Mouse (Mus musculus) central nervous system, embryonic 14 days (tissue): ENCODE results near the gene Ncbp2. TPM values are rescaled to one million over a fixed set of nuclear protein-coding genes. Genes with fewer than 3 reads are reported as not detected.

Source experiments
- polyA plus RNA-seq: library from polyadenylated mRNA; depleted of rRNA; stranded (reverse); fragments of >200 nt; gene quantifications from 2 replicates; pipeline ENCODE4 v1.2.3, GENCODE M21; 2012; rRNA removed

The Ncbp2 gene
- 215 and 271 TPM in 2 replicates for polyA plus RNA-seq

DNA sequence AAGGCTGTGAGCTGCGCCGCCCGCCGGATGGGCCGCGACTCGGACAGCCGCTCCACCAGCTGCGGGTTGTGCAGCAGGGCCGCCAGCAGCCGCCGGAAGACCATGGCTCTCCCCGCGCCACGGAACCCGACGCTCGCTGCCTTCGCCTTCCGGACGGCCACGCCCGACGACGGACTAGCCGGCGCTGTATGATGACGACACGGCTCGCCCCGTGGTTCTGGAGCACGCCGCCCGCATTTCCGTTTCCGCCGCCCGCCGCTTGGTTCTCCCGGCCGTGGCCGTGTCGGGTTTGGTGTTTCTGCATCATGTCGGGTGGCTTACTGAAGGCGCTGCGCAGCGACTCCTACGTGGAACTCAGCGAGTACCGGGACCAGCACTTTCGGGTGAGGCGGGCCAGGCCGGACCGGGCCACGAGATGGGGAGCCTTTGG is at the start of gene Ncbp2, which contains the start of gene 0610012G03Rik:
TSS of gene Ncbp2 (plus strand) at position 169 of the 430 bp plus-strand sequence.
TSS of gene 0610012G03Rik (minus strand) at position 150 of the 430 bp plus-strand sequence.

DNA sequence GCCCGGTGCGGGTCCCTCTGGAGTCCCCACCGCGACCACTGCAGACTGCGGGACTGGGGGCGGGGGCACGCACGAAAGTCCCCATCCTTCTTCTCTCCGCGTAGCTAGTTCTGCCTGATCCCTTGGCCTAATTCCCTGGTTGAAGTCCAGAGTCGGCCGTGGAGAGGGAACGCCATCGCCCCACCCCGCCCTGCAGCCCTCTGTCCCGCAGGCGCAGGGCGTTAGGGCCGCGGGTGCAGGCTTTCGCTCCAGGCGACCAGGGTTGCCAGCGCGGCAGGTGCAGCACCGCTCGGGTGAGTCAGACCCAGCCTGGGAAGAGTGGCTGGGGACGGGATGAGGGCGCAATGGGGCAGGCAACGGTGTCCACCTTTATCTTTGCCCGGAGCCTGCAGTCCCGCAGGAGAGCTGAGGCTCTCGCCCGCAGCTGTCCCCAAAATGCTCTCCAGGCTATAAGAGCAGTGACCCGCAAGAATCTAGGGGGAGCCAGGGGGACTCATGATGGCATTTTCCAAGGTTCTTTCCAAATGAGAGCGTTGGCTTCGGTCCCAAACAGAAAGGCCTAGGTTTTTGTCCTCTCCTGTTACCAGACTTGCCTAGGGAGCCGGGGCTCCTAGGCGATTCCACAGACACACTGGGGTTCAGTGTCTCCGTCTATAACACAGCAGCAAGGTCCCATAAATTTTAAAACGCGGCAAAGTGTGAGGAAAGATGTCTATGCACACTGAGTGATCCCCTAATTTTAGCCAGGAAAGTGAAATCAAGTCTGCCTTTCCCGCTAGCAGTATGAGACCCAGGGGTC is 14.4 kb upstream of the Ncbp2 start, which contains the start of gene Pigz:
TSS of gene Pigz (plus strand) at position 101 of the 799 bp plus-strand sequence.

DNA sequence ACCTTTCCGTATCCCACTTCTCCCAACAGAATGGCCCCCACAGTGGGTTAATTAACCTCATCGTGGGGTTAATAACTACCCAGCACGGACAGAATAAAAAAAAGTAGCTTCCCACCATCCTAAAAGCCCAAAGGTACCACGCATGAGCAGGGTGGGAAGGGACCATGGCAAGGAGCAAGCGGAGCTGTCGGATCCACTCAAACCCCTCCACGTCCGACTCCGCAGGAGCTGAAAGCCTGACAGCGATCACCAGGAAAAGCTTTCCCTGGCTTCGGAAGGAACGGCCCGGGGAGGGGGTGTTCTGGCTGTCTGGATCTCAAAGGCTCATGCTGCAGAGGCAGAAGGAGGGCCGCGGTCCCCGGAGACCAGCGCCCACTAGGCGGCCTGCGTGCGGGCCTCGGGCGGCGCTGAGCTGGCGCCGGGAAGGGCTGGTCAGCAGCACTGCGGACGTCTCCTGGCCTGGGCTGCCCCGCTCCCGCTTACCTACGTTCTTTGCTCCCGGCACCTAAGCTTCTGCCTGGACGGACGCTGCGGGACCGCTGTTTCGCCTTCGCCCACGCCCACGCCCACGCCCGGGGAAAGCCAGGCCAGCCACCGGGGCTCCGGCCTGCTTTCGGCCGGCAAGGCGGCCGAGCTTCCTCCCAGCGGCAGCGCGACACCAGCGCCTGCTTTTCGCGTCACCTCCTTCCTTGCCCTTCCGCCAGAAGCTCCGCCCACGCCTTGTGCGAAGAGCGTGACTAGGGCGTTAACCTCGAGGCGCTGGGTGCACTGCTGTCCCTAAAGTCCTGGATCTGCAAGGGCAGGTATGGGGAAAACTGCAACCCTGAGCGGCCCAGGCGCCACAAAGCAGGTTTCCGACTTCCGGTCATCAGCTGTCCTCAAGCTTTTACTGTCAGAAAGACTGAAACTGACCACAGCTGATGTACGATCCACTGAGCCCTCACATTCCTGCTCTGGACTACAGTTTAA is 54.5 kb downstream of the Ncbp2 start, which contains the start of gene Senp5:
TSS of gene Senp5 (minus strand) at position 779 of the 969 bp plus-strand sequence.

Other genes with a start within 250 kb of the Ncbp2 start
- 0.25 and 4.0 TPM in 2 replicates for gene Meltf, start 69.7 kb upstream of the Ncbp2 start, polyA plus RNA-seq
- gene Pigz, start 14.7 kb upstream of the Ncbp2 start, polyA plus RNA-seq = 0.76 and 1.5 TPM in 2 replicates
- 65.2 and 66.9 TPM in 2 replicates for gene 0610012G03Rik, start within 50 bp of the Ncbp2 start, polyA plus RNA-seq
- 19.0 and 20.3 TPM in 2 replicates for gene Senp5, start 54.8 kb downstream of the Ncbp2 start, polyA plus RNA-seq
- 31.5 and 33.8 TPM in 2 replicates for gene Pak2, start 130.8 kb downstream of the Ncbp2 start, polyA plus RNA-seq
- 80.2 and 89.8 TPM in 2 replicates for gene Pigx, start 151.2 kb downstream of the Ncbp2 start, polyA plus RNA-seq
- gene Cep19, start 151.3 kb downstream of the Ncbp2 start, polyA plus RNA-seq = 24.7 and 27.2 TPM in 2 replicates
- gene Nrros, start 217.1 kb downstream of the Ncbp2 start, polyA plus RNA-seq = 6.1 and 7.8 TPM in 2 replicates
- gene Bex6, start 231.3 kb downstream of the Ncbp2 start, polyA plus RNA-seq = not detected in 2 replicates